Mouse (Mus musculus): ENCODE measurements around the gene E2f4.

- TF ChIP-seq CTCF (IDR thresholded peaks at IDR 0.05; ENCODE audit: extremely low read depth, insufficient read depth, low read length) (no peak), POLR2A (IDR thresholded peaks at IDR 0.05; ENCODE audit: extremely low read depth, insufficient read depth, low read length) (no peak)
Observed at GRCm38 (mm10) chr8:105269075-105269458, 28.4 kb upstream of the E2f4 start.
